Mouse (Mus musculus) forebrain, embryonic 15.5 days (tissue): ENCODE measurements around the gene Actl11. TPM values are rescaled to one million over a fixed set of nuclear protein-coding genes. Genes with fewer than 3 reads are reported as not detected.

Experiments used
- ATAC-seq: fragments of 200-750 bp; cut with Nextera tagmentation; replicated peaks from 2 replicates; pipeline ENCODE4 v1.8.0; 2017; ENCODE audit warnings: mild to moderate bottlenecking, moderate TSS enrichment, moderate library complexity
- H3K27ac ChIP-seq: fragments of 300-500 bp; sonication (generic); replicated peaks from 2 replicates; pipeline ENCODE4 v1.5.1; 2015; ENCODE audit warnings: mild to moderate bottlenecking, inconsistent platforms
- H3K27me3 ChIP-seq: fragments of 300-500 bp; sonication (generic); 2 replicates; pipeline ENCODE4 v1.6.1; 2015; ENCODE audit warnings: inconsistent platforms
- H3K36me3 ChIP-seq: fragments of 300-500 bp; sonication (generic); 2 replicates; pipeline ENCODE4 v1.6.1; 2015; ENCODE audit warnings: mild to moderate bottlenecking, inconsistent platforms
- H3K4me1 ChIP-seq: fragments of 300-500 bp; sonication (generic); 2 replicates; pipeline ENCODE4 v1.6.1; 2015; ENCODE audit warnings: inconsistent platforms
- H3K4me2 ChIP-seq: fragments of 300-500 bp; sonication (generic); replicated peaks from 2 replicates; pipeline ENCODE4 v1.6.1; 2015; ENCODE audit warnings: mild to moderate bottlenecking, inconsistent platforms
- H3K4me3 ChIP-seq: fragments of 300-500 bp; sonication (generic); 2 replicates; pipeline ENCODE4 v1.5.1; 2015; ENCODE audit warnings: mild to moderate bottlenecking, inconsistent platforms
- H3K9ac ChIP-seq: fragments of 300-500 bp; sonication (generic); replicated peaks from 2 replicates; pipeline ENCODE4 v1.6.1; 2015; ENCODE audit warnings: mild to moderate bottlenecking, inconsistent platforms
- H3K9me3 ChIP-seq: fragments of 300-500 bp; sonication (generic); 2 replicates; pipeline ENCODE4 v1.6.1; 2016; ENCODE audit warnings: inconsistent platforms
- WGBS: fragments of 180-500 bp; shearing (Covaris S2); methylation state at CpG from one replicate; pipeline ENCODE4 v1.1.7; 2015; ENCODE audit warnings: mixed read lengths; 5-methylcytosine and 5-hydroxymethylcytosine counted together
- polyA plus RNA-seq: library from polyadenylated mRNA; unstranded; fragments of >200 nt; fragmentation: Nextera tagmentation; extraction: Ambion mirVana; gene quantifications from 2 replicates; pipeline ENCODE4 v1.2.1, GENCODE M21; 2015

Actl11 gene
- polyA plus RNA-seq, 1 experiment from 2014 or later, result not detected

DNA sequence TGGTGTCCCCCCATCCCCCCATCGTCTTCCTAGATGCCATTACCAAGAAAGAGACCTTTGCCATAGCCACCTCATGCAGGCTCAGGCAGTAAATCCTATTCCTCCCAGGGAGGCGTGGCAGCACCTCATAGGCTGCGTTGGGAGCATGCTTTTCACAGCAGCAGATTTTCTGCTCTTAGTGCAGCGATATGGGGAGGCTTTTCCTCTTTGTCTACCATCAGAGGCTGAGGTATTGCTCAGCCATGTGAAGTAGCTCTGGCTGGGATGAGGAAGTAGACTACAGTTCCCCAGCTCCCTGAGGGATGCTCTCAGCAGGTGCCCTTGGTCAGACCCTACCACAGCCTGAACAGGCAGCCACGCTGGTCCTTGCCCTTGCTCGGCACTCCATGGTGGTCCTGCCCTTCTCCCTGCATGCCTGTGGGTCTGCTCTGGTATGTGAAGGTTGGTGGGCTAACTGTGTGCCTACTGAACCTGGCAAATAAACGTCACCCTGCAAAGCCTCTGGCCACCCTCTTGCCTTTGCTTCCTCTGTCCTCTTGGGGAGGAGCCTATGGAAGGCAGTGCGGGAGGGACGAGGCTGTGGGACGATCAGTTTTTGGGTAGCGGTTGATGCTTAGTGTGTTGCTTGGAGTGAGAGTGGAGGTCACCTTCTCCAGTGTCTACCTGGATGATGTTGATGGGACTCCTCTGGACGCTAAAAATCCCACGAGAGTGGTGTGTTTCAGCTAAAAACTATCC, 21.1 kb downstream of the Actl11 start:
- peaks cover 17% of the 10 kb centered on the region for H3K4me1 ChIP-seq
- H3K4me2 ChIP-seq, result no peak overlapping the region
- no peak overlapping the region for H3K4me3 ChIP-seq
- ATAC-seq, result no peak
- H3K36me3 ChIP-seq, result no peaks in the 10 kb centered on the region
- 86% methylated on average over 13 of the region's 13 CpGs for WGBS
- no peaks in the 10 kb centered on the region for H3K27me3 ChIP-seq
- H3K27ac ChIP-seq, result no peak overlapping the region
- no peak overlapping the region for H3K9ac ChIP-seq
- no peaks in the 10 kb centered on the region for H3K9me3 ChIP-seq

DNA sequence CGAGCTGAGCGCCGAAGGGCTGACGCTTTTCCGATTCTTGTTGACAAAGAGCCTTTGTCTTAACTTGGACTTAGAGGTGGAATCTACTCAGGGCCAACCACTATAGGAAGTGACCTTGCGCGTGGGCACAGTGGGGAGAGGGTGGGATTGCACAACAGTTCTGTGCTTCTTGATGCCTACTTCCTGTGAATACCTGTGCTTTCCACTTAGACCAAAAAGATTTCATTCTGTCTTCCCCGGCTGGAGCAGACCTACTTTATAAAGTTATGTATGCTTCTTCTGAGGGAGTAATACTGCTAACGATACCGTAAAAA, 21.6 kb downstream of the Actl11 start, which contains the start of gene Traip:
Gene Traip (plus strand): TSS at position 215 of the 314 bp plus-strand sequence.
- Histone ChIP-seq H3K4me3 (peak within 1 kb of the TSS; percentile 67), H3K27ac (peak within 1 kb of the TSS; percentile 89), H3K4me1 (peaks cover 17% of the 10 kb centered on the region), H3K27me3 (no peaks in the 10 kb centered on the region), H3K9me3 (no peaks in the 10 kb centered on the region), H3K4me2 (peak within 1 kb of the TSS; percentile 65), H3K36me3 (no peaks in the 10 kb centered on the region), H3K9ac (peak within 1 kb of the TSS; percentile 59)
- WGBS, result 91% methylated on average over 10 of the region's 10 CpGs
- ATAC-seq, result no peak

- Histone ChIP-seq H3K4me1 (peaks cover 17% of the 10 kb centered on the region), H3K9ac (peak overlapping the region; percentile 59), H3K4me3 (peak overlapping the region; percentile 67), H3K36me3 (no peaks in the 10 kb centered on the region), H3K27me3 (no peaks in the 10 kb centered on the region), H3K4me2 (peak overlapping the region; percentile 65), H3K27ac (peak overlapping the region; percentile 89), H3K9me3 (no peaks in the 10 kb centered on the region)
- 14% methylated on average over 45 of the region's 45 CpGs for WGBS
- ATAC-seq, result peak; percentile 96
Measured at GRCm38 (mm10) chr9:107950460-107951355, 22.4 kb downstream of the Actl11 start.

- Histone ChIP-seq H3K27me3 (no peaks in the 10 kb centered on the region), H3K4me1 (peaks cover 15% of the 10 kb centered on the region), H3K27ac (no peak overlapping the region), H3K9me3 (no peaks in the 10 kb centered on the region), H3K4me3 (no peak overlapping the region), H3K9ac (no peak overlapping the region), H3K36me3 (0 out of 2 replicates have a peak, but pooled peaks cover 4% of the 10 kb centered on the region), H3K4me2 (no peak overlapping the region)
- no peak for ATAC-seq
- 89% methylated on average over 6 of the region's 6 CpGs for WGBS
Measured at GRCm38 (mm10) chr9:107955613-107956289, 27.5 kb downstream of the Actl11 start.

DNA sequence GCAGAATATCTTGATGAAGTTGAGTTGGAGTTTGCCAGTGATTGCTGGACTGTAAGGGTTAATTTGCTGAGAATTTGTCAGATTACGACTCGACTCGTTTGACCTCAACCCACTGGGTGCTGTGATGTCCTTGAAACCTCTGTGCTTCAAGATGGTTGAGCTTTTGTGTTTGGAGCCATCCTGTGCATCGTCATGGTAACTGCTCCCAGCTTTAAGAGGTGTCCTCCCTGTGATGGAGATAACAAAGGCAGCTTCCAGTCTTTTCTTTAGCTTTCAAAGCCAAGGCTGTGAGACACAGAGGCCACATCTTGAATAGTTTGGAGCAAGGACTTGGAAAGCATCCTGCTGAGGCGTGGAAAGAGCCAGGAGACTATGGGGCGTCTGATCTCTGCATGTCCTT, 28.9 kb downstream of the Actl11 start:
- Histone ChIP-seq H3K4me1 (peaks cover 17% of the 10 kb centered on the region), H3K4me2 (no peak overlapping the region), H3K27me3 (no peaks in the 10 kb centered on the region), H3K9ac (no peak overlapping the region), H3K9me3 (no peaks in the 10 kb centered on the region), H3K36me3 (0 out of 2 replicates have a peak, but pooled peaks cover 4% of the 10 kb centered on the region), H3K27ac (no peak overlapping the region), H3K4me3 (no peak overlapping the region)
- no peak for ATAC-seq
- WGBS, result 41% methylated on average over 6 of the region's 6 CpGs

DNA sequence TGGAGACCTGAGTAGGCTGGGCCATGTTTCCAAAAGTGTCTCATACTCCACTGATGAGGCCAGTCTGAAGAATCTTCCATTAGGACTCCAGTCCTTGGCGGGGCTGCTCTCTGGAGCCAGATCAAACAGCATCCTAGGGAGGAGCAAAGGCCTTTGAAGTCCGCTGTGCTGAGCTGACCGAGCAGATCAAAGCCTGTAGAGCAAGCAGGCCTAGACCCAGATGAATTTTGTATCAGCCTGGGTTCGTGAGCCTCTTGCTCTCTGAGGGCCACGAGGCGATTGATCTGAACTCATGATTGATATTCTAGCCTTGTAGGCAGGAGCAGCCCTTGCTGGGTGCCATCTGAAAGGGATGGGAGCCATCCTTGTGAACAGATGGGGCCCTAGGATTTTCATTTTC, 31.6 kb downstream of the Actl11 start:
- Histone ChIP-seq H3K4me3 (no peak overlapping the region), H3K4me1 (peaks cover 20% of the 10 kb centered on the region), H3K27me3 (no peaks in the 10 kb centered on the region), H3K36me3 (0 out of 2 replicates have a peak, but pooled peaks cover 4% of the 10 kb centered on the region), H3K27ac (peak overlapping the region; percentile 83), H3K9me3 (no peaks in the 10 kb centered on the region), H3K9ac (no peak overlapping the region), H3K4me2 (no peak overlapping the region)
- ATAC-seq, result no peak
- WGBS, result 77% methylated on average over 6 of the region's 6 CpGs

DNA sequence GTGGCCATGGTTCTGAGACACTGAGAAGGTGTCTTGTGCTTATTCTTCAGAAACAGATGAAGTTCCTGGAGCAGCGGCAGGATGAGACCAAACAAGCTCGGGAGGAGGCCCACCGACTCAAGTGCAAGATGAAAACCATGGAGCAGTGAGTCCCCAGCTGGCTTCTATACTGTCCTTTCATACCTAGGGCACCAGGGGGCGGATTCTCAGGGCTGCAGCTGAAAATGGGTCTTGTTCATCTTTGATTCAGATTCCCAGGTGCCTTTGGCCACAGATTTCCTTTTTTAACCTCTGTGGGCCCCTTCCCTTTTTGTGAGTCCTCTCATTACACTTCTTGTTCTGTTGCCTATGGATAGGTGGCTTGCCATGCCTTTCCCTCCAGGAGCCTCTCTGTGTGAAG, 32.7 kb downstream of the Actl11 start:
- H3K36me3 ChIP-seq, result 0 out of 2 replicates have a peak, but pooled peaks cover 4% of the 10 kb centered on the region
- WGBS, result 83% methylated on average over 4 of the region's 4 CpGs
- ATAC-seq, result no peak
- H3K9me3 ChIP-seq, result no peaks in the 10 kb centered on the region
- H3K9ac ChIP-seq, result 0 out of 2 replicates have a peak overlapping the region, but pooled peaks have one; percentile 15
- no peak overlapping the region for H3K4me3 ChIP-seq
- H3K4me2 ChIP-seq, result peak overlapping the region; percentile 28
- peaks cover 20% of the 10 kb centered on the region for H3K4me1 ChIP-seq
- H3K27me3 ChIP-seq, result no peaks in the 10 kb centered on the region
- H3K27ac ChIP-seq, result peak overlapping the region; percentile 83

DNA sequence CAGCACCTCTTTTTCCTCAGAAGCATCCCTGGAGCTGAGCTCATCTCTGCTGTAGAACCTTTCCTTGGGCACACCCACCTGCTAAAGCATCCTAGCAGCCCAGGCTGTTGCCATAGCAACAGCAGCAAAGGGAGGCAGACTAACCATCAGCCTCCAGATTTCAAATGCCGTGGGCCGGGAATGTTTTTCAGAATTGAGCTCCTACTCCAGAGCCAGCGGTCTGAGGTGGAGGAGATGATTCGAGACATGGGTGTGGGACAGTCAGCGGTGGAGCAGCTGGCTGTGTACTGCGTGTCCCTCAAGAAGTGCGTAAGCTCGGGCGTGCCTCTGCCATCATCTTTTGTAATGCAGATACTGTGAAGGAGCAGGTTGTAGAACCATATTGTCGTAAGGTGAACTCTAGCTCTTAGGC, 33.1 kb downstream of the Actl11 start:
- Histone ChIP-seq H3K36me3 (0 out of 2 replicates have a peak, but pooled peaks cover 4% of the 10 kb centered on the region), H3K27me3 (no peaks in the 10 kb centered on the region), H3K9me3 (no peaks in the 10 kb centered on the region), H3K4me2 (peak overlapping the region; percentile 28), H3K4me1 (peaks cover 20% of the 10 kb centered on the region), H3K27ac (peak overlapping the region; percentile 83), H3K4me3 (0 out of 2 replicates have a peak overlapping the region, but pooled peaks have one; percentile 10), H3K9ac (0 out of 2 replicates have a peak overlapping the region, but pooled peaks have one; percentile 15)
- WGBS, result 62% methylated on average over 10 of the region's 10 CpGs
- peak; percentile 78 for ATAC-seq

GRCm38 (mm10) chr9:107961881-107962280, 33.6 kb downstream of the Actl11 start:
- Histone ChIP-seq H3K36me3 (0 out of 2 replicates have a peak, but pooled peaks cover 4% of the 10 kb centered on the region), H3K27ac (peak overlapping the region; percentile 83), H3K4me2 (peak overlapping the region; percentile 28), H3K4me3 (no peak overlapping the region), H3K27me3 (no peaks in the 10 kb centered on the region), H3K9ac (no peak overlapping the region), H3K9me3 (no peaks in the 10 kb centered on the region), H3K4me1 (peaks cover 20% of the 10 kb centered on the region)
- ATAC-seq, result peak; percentile 41
- WGBS, result 38% methylated on average over 5 of the region's 5 CpGs

DNA sequence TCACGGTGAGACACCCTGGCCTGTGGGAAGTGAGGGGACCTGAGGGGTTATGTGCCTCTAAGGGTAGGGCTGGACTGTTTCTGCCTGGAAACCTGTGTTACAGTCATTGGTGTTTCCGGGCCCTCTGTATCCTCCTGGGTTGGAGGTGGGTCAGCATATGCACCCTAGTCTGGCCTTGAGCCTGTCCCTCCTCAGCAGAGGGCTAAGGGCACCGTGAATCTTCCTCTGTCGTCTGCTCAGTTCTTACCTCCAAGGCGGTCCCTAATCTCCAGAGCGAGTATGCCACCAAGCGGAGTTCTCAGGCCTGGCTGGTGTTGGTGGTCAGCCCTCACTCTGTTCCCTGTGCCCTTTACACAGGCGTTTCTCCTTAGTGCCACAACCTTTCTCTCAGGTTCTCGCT, 34.6 kb downstream of the Actl11 start:
- no peaks in the 10 kb centered on the region for H3K36me3 ChIP-seq
- 92% methylated on average over 9 of the region's 9 CpGs for whole genome bisulfite sequencing

DNA sequence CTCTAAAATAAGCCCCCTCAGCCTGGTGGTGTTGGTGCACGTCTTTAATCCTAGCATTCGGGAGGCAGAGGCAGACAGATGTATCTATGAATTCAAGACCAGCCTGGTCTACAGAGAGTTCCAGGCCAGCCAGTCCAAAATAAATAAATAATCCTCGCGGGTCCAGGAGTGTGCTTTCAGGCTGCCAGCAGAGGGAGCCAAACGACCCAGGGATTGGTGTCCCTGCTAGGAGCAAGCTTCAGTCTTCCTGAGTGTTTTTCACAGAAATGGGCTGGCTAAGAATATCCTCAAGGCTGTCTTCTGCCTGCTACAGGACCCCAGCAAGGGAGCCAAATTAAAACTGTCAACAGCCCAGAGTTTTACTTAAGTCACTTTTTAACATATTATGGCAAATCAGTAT, 35.4 kb downstream of the Actl11 start:
- H3K27ac ChIP-seq, result no peak overlapping the region
- 28% methylated on average over 5 of the region's 5 CpGs for WGBS
- H3K4me3 ChIP-seq, result no peak overlapping the region
- no peak overlapping the region for H3K9ac ChIP-seq
- peaks cover 20% of the 10 kb centered on the region for H3K4me1 ChIP-seq
- ATAC-seq, result no peak
- H3K4me2 ChIP-seq, result no peak overlapping the region
- no peaks in the 10 kb centered on the region for H3K36me3 ChIP-seq
- no peaks in the 10 kb centered on the region for H3K9me3 ChIP-seq
- no peaks in the 10 kb centered on the region for H3K27me3 ChIP-seq

More for the DNA sequence above, 34.6 kb downstream of the Actl11 start:
- no peak overlapping the region for H3K9ac ChIP-seq
- no peaks in the 10 kb centered on the region for H3K27me3 ChIP-seq
- ATAC-seq, result no peak
- H3K27ac ChIP-seq, result no peak overlapping the region
- H3K4me2 ChIP-seq, result no peak overlapping the region
- H3K4me3 ChIP-seq, result no peak overlapping the region
- peaks cover 20% of the 10 kb centered on the region for H3K4me1 ChIP-seq
- no peaks in the 10 kb centered on the region for H3K9me3 ChIP-seq
